Mouse (Mus musculus): ENCODE results near the gene Dcun1d2.

GRCm38 (mm10) chr8:13240055-13240454 is 47.9 kb downstream of the Dcun1d2 start:
- TF ChIP-seq CTCF (IDR thresholded peaks at IDR 0.05; ENCODE audit: extremely low read depth, insufficient read depth, insufficient read length, insufficient replicate concordance) (no peak), POLR2A (IDR thresholded peaks at IDR 0.05; ENCODE audit: low read depth, low read length) (no peak)
